Mouse (Mus musculus) MEL (cell line): Measurements from ENCODE around the gene Mrps27. TPM values are rescaled to one million over a fixed set of nuclear protein-coding genes. Genes with fewer than 3 reads are reported as not detected.

Experiments used
- DNase-seq: peaks from one replicate; pipeline ENCODE4 v3.0.0; 2011; ENCODE audit warnings: low read depth, low spot score
- H3K27ac ChIP-seq: 2 replicates; pipeline ENCODE4 v1.5.1; 2012; ENCODE audit warnings: low read depth, mild to moderate bottlenecking, control low read depth, low read length, moderate library complexity; ENCODE audit not compliant: control insufficient read depth
- H3K27me3 ChIP-seq, 2 experiments: fragments of 150-350 bp in 1 of 2; sonication (generic) in 1 of 2; 2 replicates each; pipeline ENCODE4 v1.6.1; 2012; ENCODE audit warnings: low read length in 2 of 2, mild to moderate bottlenecking in 2 of 2, improper control_type of control experiment in 1 of 2, moderate library complexity in 1 of 2; ENCODE audit not compliant: insufficient read depth in 2 of 2, control insufficient read depth in 1 of 2
- H3K36me3 ChIP-seq, 2 experiments: 2 replicates each; pipeline ENCODE4 v1.6.1; 2012 to 2014; ENCODE audit warnings: low read length in 2 of 2, improper control_type of control experiment in 1 of 2, inconsistent platforms in 1 of 2, mild to moderate bottlenecking in 1 of 2; ENCODE audit not compliant: insufficient read depth in 2 of 2, control insufficient read depth in 1 of 2
- H3K4me1 ChIP-seq, 2 experiments: fragments of 150-350 bp in 1 of 2; sonication (generic) in 1 of 2; 2 replicates each; pipeline ENCODE4 v1.6.1; 2012; ENCODE audit warnings: low read length in 2 of 2, improper control_type of control experiment in 1 of 2, mild to moderate bottlenecking in 1 of 2; ENCODE audit not compliant: insufficient read depth in 2 of 2, control insufficient read depth in 1 of 2
- H3K4me3 ChIP-seq, 2 experiments: fragments of 150-350 bp in 1 of 2; sonication (generic) in 1 of 2; 2 replicates each; pipeline ENCODE4 v1.5.1; 2012; ENCODE audit warnings: low read depth in 2 of 2, low read length in 2 of 2, mild to moderate bottlenecking in 2 of 2, moderate library complexity in 2 of 2, control low read depth in 1 of 2, improper control_type of control experiment in 1 of 2; ENCODE audit not compliant: control insufficient read depth in 1 of 2, insufficient read depth in 1 of 2
- H3K79me2 ChIP-seq: 2 replicates; pipeline ENCODE4 v1.6.1; 2012; ENCODE audit warnings: mild to moderate bottlenecking, low read length, moderate library complexity; ENCODE audit not compliant: control insufficient read depth, poor library complexity, insufficient read depth
- H3K9ac ChIP-seq: 2 replicates; pipeline ENCODE4 v1.6.1; 2012; ENCODE audit warnings: low read depth, mild to moderate bottlenecking, control low read depth, low read length, moderate library complexity; ENCODE audit not compliant: control insufficient read depth, poor library complexity, severe bottlenecking
- H3K9me3 ChIP-seq: fragments of 150-350 bp; sonication (generic); replicated peaks from 2 replicates; pipeline ENCODE4 v1.6.1; 2012; ENCODE audit warnings: mild to moderate bottlenecking, low read length, improper control_type of control experiment, moderate library complexity; ENCODE audit not compliant: insufficient read depth
- CHD2 ChIP-seq: IDR thresholded peaks from 2 replicates; pipeline ENCODE4 v1.6.1; 2011; ENCODE audit warnings: low read length, improper control_type of control experiment
- CTCF ChIP-seq, 3 experiments: IDR thresholded peaks in 2 of 3; conservative IDR thresholded peaks in 1 of 3; 2 replicates each; pipeline ENCODE4 v1.5.1; 2011 to 2012; ENCODE audit warnings: low read length in 3 of 3, low read depth in 2 of 3, mild to moderate bottlenecking in 2 of 3, improper control_type of control experiment in 1 of 3, inconsistent platforms in 1 of 3, mixed read lengths in 1 of 3, moderate library complexity in 1 of 3; ENCODE audit not compliant: control insufficient read depth in 1 of 3, insufficient read depth in 1 of 3, poor library complexity in 1 of 3, severe bottlenecking in 1 of 3
- ELF1 ChIP-seq: IDR thresholded peaks from 2 replicates; pipeline ENCODE4 v1.6.1; 2014; ENCODE audit warnings: low read depth, mild to moderate bottlenecking, inconsistent platforms, low read length, improper control_type of control experiment, moderate library complexity
- EP300 ChIP-seq, 2 experiments: IDR thresholded peaks; 2 replicates each; pipeline ENCODE4 v1.6.1; 2011; ENCODE audit warnings: improper control_type of control experiment in 2 of 2, low read length in 2 of 2, low read depth in 1 of 2, mild to moderate bottlenecking in 1 of 2
- GATA1 ChIP-seq: IDR thresholded peaks from 2 replicates; pipeline ENCODE4 v1.6.1; 2011; ENCODE audit warnings: low read depth, low read length, improper control_type of control experiment
- HCFC1 ChIP-seq: IDR thresholded peaks from 2 replicates; pipeline ENCODE4 v1.6.1; 2012; ENCODE audit warnings: low read depth, mild to moderate bottlenecking, inconsistent platforms, low read length, improper control_type of control experiment, moderate library complexity
- KAT2A ChIP-seq: conservative IDR thresholded peaks from 2 replicates; pipeline ENCODE4 v1.6.1; 2012; ENCODE audit warnings: low read depth, low read length, improper control_type of control experiment, inconsistent platforms
- MAX ChIP-seq: IDR thresholded peaks from 2 replicates; pipeline ENCODE4 v1.6.1; 2011; ENCODE audit warnings: low read length, improper control_type of control experiment
- MEF2A ChIP-seq: IDR thresholded peaks from 2 replicates; pipeline ENCODE4 v1.6.1; 2014; ENCODE audit warnings: low read depth, mild to moderate bottlenecking, inconsistent platforms, low read length, improper control_type of control experiment; ENCODE audit not compliant: poor library complexity, insufficient replicate concordance, severe bottlenecking; ENCODE audit errors: extremely low read depth
- MYC ChIP-seq: IDR thresholded peaks from 2 replicates; pipeline ENCODE4 v1.6.1; 2011; ENCODE audit warnings: low read depth, mild to moderate bottlenecking, low read length, improper control_type of control experiment, moderate library complexity
- NELFE ChIP-seq: IDR thresholded peaks from 2 replicates; pipeline ENCODE4 v1.6.1; 2011; ENCODE audit warnings: low read depth, low read length, improper control_type of control experiment
- RAD21 ChIP-seq: IDR thresholded peaks from 2 replicates; pipeline ENCODE4 v1.6.1; 2011; ENCODE audit warnings: mild to moderate bottlenecking, low read depth, low read length, improper control_type of control experiment
- RCOR1 ChIP-seq: IDR thresholded peaks from 2 replicates; pipeline ENCODE4 v1.6.1; 2012; ENCODE audit warnings: low read depth, mild to moderate bottlenecking, inconsistent platforms, low read length, improper control_type of control experiment
- SIN3A ChIP-seq: IDR thresholded peaks from 2 replicates; pipeline ENCODE4 v1.6.1; 2012; ENCODE audit warnings: low read length, improper control_type of control experiment, inconsistent platforms
- SMC3 ChIP-seq: IDR thresholded peaks from 2 replicates; pipeline ENCODE4 v1.6.1; 2011; ENCODE audit warnings: low read depth, low read length, improper control_type of control experiment
- TAL1 ChIP-seq: IDR thresholded peaks from 2 replicates; pipeline ENCODE4 v1.6.1; 2012; ENCODE audit warnings: mild to moderate bottlenecking, inconsistent platforms, low read length, moderate library complexity, mixed read lengths
- TCF12 ChIP-seq: IDR thresholded peaks from 2 replicates; pipeline ENCODE4 v1.6.1; 2014; ENCODE audit warnings: low read depth, mild to moderate bottlenecking, inconsistent platforms, low read length, improper control_type of control experiment, moderate library complexity
- UBTF ChIP-seq: IDR thresholded peaks from 2 replicates; pipeline ENCODE4 v1.6.1; 2012; ENCODE audit warnings: low read depth, mild to moderate bottlenecking, inconsistent platforms, low read length, improper control_type of control experiment, moderate library complexity, borderline replicate concordance; ENCODE audit not compliant: insufficient read depth
- ZC3H11A ChIP-seq: IDR thresholded peaks from 2 replicates; pipeline ENCODE4 v1.6.1; 2012; ENCODE audit warnings: low read depth, mild to moderate bottlenecking, inconsistent platforms, low read length, improper control_type of control experiment
- ZKSCAN1 ChIP-seq: IDR thresholded peaks from 2 replicates; pipeline ENCODE4 v1.6.1; 2012; ENCODE audit warnings: low read depth, mild to moderate bottlenecking, inconsistent platforms, low read length, improper control_type of control experiment, moderate library complexity
- ZNF384 ChIP-seq: IDR thresholded peaks from 2 replicates; pipeline ENCODE4 v1.6.1; 2012; ENCODE audit warnings: low read depth, mild to moderate bottlenecking, inconsistent platforms, low read length, improper control_type of control experiment
- polyA plus RNA-seq, 2 experiments: library from polyadenylated mRNA; stranded (reverse) in 1 of 2; unstranded in 1 of 2; fragments of >175 nt in 1 of 2; fragments of >200 nt in 1 of 2; gene quantifications; 2 replicates each; pipeline versions ENCODE4 v1.2.1 to v1.2.4; 2012; ENCODE audit warnings: low replicate concordance in 2 of 2, low read depth in 1 of 2; ENCODE audit not compliant: insufficient read length in 2 of 2, insufficient read depth in 1 of 2, missing spikeins in 1 of 2
- total RNA-seq: library from RNA; depleted of rRNA; stranded (reverse); fragments of 300-350 nt; gene quantifications from 2 replicates; pipeline ENCODE4 v1.2.3, GENCODE M21; 2012

The Mrps27 gene
- total and polyA plus RNA-seq, 3 experiments: 27.9 to 44.1 TPM; not detected in 1

- TF ChIP-seq UBTF (no peak), MAX (peak; percentile 71), CHD2 (no peak), EP300 (IDR thresholded peaks at IDR 0.05; ENCODE audit: low read depth in 1 of 2, low read length in 2 of 2) (no peak; a peak in 1 of 4 replicates), KAT2A (no peak; the same call in 1 of the 2 replicates)
Measured at GRCm38 (mm10) chr13:99344599-99345575, at the start of gene Mrps27, which contains the start of gene Ptcd2 (continued).

- no peak overlapping the region for H3K4me3 ChIP-seq
- no peak for TF ChIP-seq ELF1
- TF ChIP-seq MYC: no peak
- no peak for TF ChIP-seq NELFE
- no peak for TF ChIP-seq CTCF (IDR thresholded peaks at IDR 0.05 in 2 of 3, conservative IDR thresholded peaks at IDR 0.05 in 1 of 3; ENCODE audit: control insufficient read depth in 1 of 3, insufficient read depth in 1 of 3, low read depth in 2 of 3, low read length in 3 of 3, poor library complexity in 1 of 3, severe bottlenecking in 1 of 3)
- TF ChIP-seq SIN3A: no peak
- no peak for TF ChIP-seq TCF12
- no peak for TF ChIP-seq GATA1
- no peak for TF ChIP-seq ZC3H11A
- TF ChIP-seq SMC3: no peak
- no peak for TF ChIP-seq ZKSCAN1
- TF ChIP-seq MEF2A: no peak
- TF ChIP-seq ZNF384: no peak
- TF ChIP-seq HCFC1: no peak
- no peak for TF ChIP-seq TAL1
- no peak for TF ChIP-seq RCOR1
- TF ChIP-seq RAD21: no peak
- no peaks in the 10 kb centered on the region; a peak in 1 of 4 replicates for H3K27me3 ChIP-seq
- H3K4me1 ChIP-seq: no peaks in the 10 kb centered on the region
- no peaks in the 10 kb centered on the region for H3K36me3 ChIP-seq
- no peak overlapping the region for H3K9ac ChIP-seq
- H3K9me3 ChIP-seq: no peaks in the 10 kb centered on the region
- H3K27ac ChIP-seq: no peak overlapping the region
- H3K79me2 ChIP-seq: no peaks in the 10 kb centered on the region
- DNase-seq: no peak
Measured at GRCm38 (mm10) chr13:99299921-99300320, 44.7 kb upstream of the Mrps27 start.
